Comparison of ENCODE assay signal across 8 mouse cellular contexts in genomic region chr4:123182328-123183238, GRCm38 (mm10). TPM values are rescaled to one million over a fixed set of nuclear protein-coding genes. Genes with fewer than 3 reads are reported as not detected.
DNase-seq lines count a peak whose midpoint lies in the region; ATAC-seq and TF ChIP-seq lines count a peak whose summit lies in the region.

Gene Hpcal4, plus strand, starts transcription at chr4:123183227.

- no peak for TF ChIP-seq CTCF in brain, embryonic 14.5 days (IDR thresholded peaks at IDR 0.05; ENCODE audit: borderline replicate concordance, extremely low read depth, insufficient read depth, insufficient read length)
- TF ChIP-seq CTCF in stomach, postnatal 0 days (IDR thresholded peaks at IDR 0.05; ENCODE audit: low read depth): no peak

- ATAC-seq in forebrain, embryonic 12.5 days (ENCODE audit: low FRiP score): peak; percentile 65
- peak; percentile 68 for ATAC-seq in midbrain, embryonic 13.5 days
- peak; percentile 53 for ATAC-seq in stomach, postnatal 0 days (ENCODE audit: low FRiP score, low TSS enrichment)

- peak; percentile 8 for DNase-seq in gastrocnemius, adult 18-20 months (ENCODE audit: low spot score)
- no peak for DNase-seq in gastrocnemius, postnatal 36 days
- peak; percentile 54 for DNase-seq in brain, embryonic 14.5 days (ENCODE audit: low read depth)
- peak; percentile 29 for DNase-seq in induced T-regulatory cell, adult 2 months (ENCODE audit: low read depth)
- peak; percentile 65 to 67 for DNase-seq in left cerebral cortex, postnatal 36 days (ENCODE audit: low spot score in 2 of 2)
- DNase-seq in stomach, postnatal 0 days (ENCODE audit: low spot score): peak; percentile 48

- no peak for TF ChIP-seq POLR2A in brain, embryonic 14.5 days (IDR thresholded peaks at IDR 0.05; ENCODE audit: borderline replicate concordance, extremely low read depth, insufficient read depth, insufficient read length, poor library complexity, severe bottlenecking)

- H3K27ac ChIP-seq in forebrain, embryonic 12.5 days: no peak within 1 kb of the TSS
- H3K27ac ChIP-seq in midbrain, embryonic 13.5 days: peak within 1 kb of the TSS; percentile 59; the same call in 1 of the 2 replicates
- no peak within 1 kb of the TSS for H3K27ac ChIP-seq in stomach, postnatal 0 days (replicated peaks)

- 1% methylated on average over 44 of the region's 44 CpGs for WGBS in forebrain, embryonic 12.5 days
- 1% methylated on average over 44 of the region's 44 CpGs for WGBS in midbrain, embryonic 13.5 days
- 2% methylated on average over 43 of the region's 44 CpGs for WGBS in stomach, postnatal 0 days

- TF ChIP-seq EP300 in stomach, postnatal 0 days (optimal IDR thresholded peaks at IDR 0.05): no peak

- peaks cover 17% of the 10 kb centered on the region for H3K4me1 ChIP-seq in forebrain, embryonic 12.5 days
- peaks cover 33% of the 10 kb centered on the region for H3K4me1 ChIP-seq in midbrain, embryonic 13.5 days (replicated peaks)
- H3K4me1 ChIP-seq in stomach, postnatal 0 days (replicated peaks; ENCODE audit: control insufficient read depth, insufficient read depth): 0 out of 2 replicates have a peak, but pooled peaks cover 2% of the 10 kb centered on the region

- peaks cover 77% of the 10 kb centered on the region for H3K27me3 ChIP-seq in forebrain, embryonic 12.5 days
- H3K27me3 ChIP-seq in midbrain, embryonic 13.5 days: peaks cover 69% of the 10 kb centered on the region
- H3K27me3 ChIP-seq in stomach, postnatal 0 days (ENCODE audit: control insufficient read depth, insufficient read depth, low read length): peaks cover 4% of the 10 kb centered on the region; the same call in 1 of the 2 replicates

- H3K4me3 ChIP-seq in forebrain, embryonic 12.5 days (replicated peaks): peak within 1 kb of the TSS; percentile 51
- H3K4me3 ChIP-seq in midbrain, embryonic 13.5 days (replicated peaks): peak within 1 kb of the TSS; percentile 47
- peak within 1 kb of the TSS; percentile 41 for H3K4me3 ChIP-seq in stomach, postnatal 0 days (ENCODE audit: low read depth, low read length)

- peak within 1 kb of the TSS; percentile 40; the same call in 1 of the 2 replicates for H3K9ac ChIP-seq in forebrain, embryonic 12.5 days
- H3K9ac ChIP-seq in midbrain, embryonic 13.5 days (replicated peaks): peak within 1 kb of the TSS; percentile 57
- H3K9ac ChIP-seq in stomach, postnatal 0 days (ENCODE audit: low read length): peak within 1 kb of the TSS; percentile 47; the same call in 1 of the 2 replicates

- no peaks in the 10 kb centered on the region for H3K36me3 ChIP-seq in forebrain, embryonic 12.5 days (replicated peaks)
- H3K36me3 ChIP-seq in midbrain, embryonic 13.5 days: no peaks in the 10 kb centered on the region
- no peaks in the 10 kb centered on the region for H3K36me3 ChIP-seq in stomach, postnatal 0 days (ENCODE audit: control insufficient read depth, insufficient read depth, low read length)

- intact Hi-C loops in gastrocnemius, postnatal 36 days (cut with DNase I): no loop called here
- intact Hi-C loops in left cerebral cortex, postnatal 36 days (cut with DNase I): loop anchor here (5.0 kb wide), 1 partner anchor 35 kb away; no protein-coding TSS in a partner anchor

- no peaks in the 10 kb centered on the region for H3K9me3 ChIP-seq in forebrain, embryonic 12.5 days
- no peaks in the 10 kb centered on the region for H3K9me3 ChIP-seq in midbrain, embryonic 13.5 days
- no peaks in the 10 kb centered on the region for H3K9me3 ChIP-seq in stomach, postnatal 0 days (ENCODE audit: control insufficient read depth, low read length)

- H3K4me2 ChIP-seq in forebrain, embryonic 12.5 days: peak within 1 kb of the TSS; percentile 77
- peak within 1 kb of the TSS; percentile 62 for H3K4me2 ChIP-seq in midbrain, embryonic 13.5 days (replicated peaks)
- peak within 1 kb of the TSS; percentile 64 for H3K4me2 ChIP-seq in stomach, postnatal 0 days (replicated peaks; ENCODE audit: low read depth)

RNA-seq across cellular contexts. Expression of gene Hpcal4, which starts in this region (rescaled TPM):
- not detected for total RNA-seq in gastrocnemius, adult 18-20 months (2021)
- total RNA-seq in gastrocnemius, postnatal 36 days (2021): not detected
- polyA plus RNA-seq in brain, embryonic 14.5 days (2012; rRNA removed): 12.2 and 16.5 TPM in 2 replicates
- polyA plus RNA-seq in forebrain, embryonic 12.5 days (2016; fragmentation: Nextera tagmentation; extraction: Ambion mirVana): 2.5 and 2.6 TPM in 2 replicates
- 100 to 1,000 TPM; 549 to 564 TPM for total RNA-seq in left cerebral cortex, postnatal 36 days (2021)
- 14.1 and 16.5 TPM in 2 replicates for polyA plus RNA-seq in midbrain, embryonic 13.5 days (2015; fragmentation: Nextera tagmentation; extraction: Ambion mirVana)
- polyA plus RNA-seq in stomach, postnatal 0 days (2015; fragmentation: Nextera tagmentation; extraction: Ambion mirVana): 1.8 and 3.0 TPM in 2 replicates

Comparison
In these comparisons a context has a peak if more than half of its experiments do, and no peak if none do; other contexts are left out.
1. RNA of gene Hpcal4 (total RNA-seq): 549 to 564 TPM in left cerebral cortex, postnatal 36 days; not detected in gastrocnemius, postnatal 36 days and not detected in gastrocnemius, adult 18-20 months; every median in the first group is over 100 times any median in the second.
2. Peak in DNase-seq in gastrocnemius, adult 18-20 months; RNA of the gene not detected or under 1 TPM.
3. DNase-seq: peak in brain, embryonic 14.5 days (single experiment), induced T-regulatory cell, adult 2 months (single experiment), left cerebral cortex, postnatal 36 days (2 of 2) and stomach, postnatal 0 days (single experiment); none in gastrocnemius, postnatal 36 days (0 of 2).
4. Peak in every context shown above with its lines, with median percentiles within 50 percentile points of each other: ATAC-seq, H3K4me2 ChIP-seq, H3K4me3 ChIP-seq and H3K9ac ChIP-seq.